Mouse (Mus musculus) heart, embryonic 14.5 days (tissue): Measurements from ENCODE around the gene Mx1. TPM values are rescaled to one million over a fixed set of nuclear protein-coding genes. Genes with fewer than 3 reads are reported as not detected.

ENCODE experiments used
- ATAC-seq: fragments of 200-750 bp; cut with Nextera tagmentation; 2 replicates; pipeline ENCODE4 v1.8.0; 2017; ENCODE audit warnings: low read depth, moderate TSS enrichment; ENCODE audit not compliant: insufficient number of reproducible peaks, insufficient read depth, low FRiP score
- H3K27ac ChIP-seq, 2 experiments: fragments of 200-500 bp in 1 of 2; fragments of 300-500 bp in 1 of 2; sonication (generic) in 1 of 2; replicated peaks in 1 of 2; 2 replicates each; pipeline ENCODE4 v1.5.1; 2012 to 2014; ENCODE audit warnings: low read depth in 2 of 2, low read length in 2 of 2, control low read depth in 1 of 2, mild to moderate bottlenecking in 1 of 2, mixed read lengths in 1 of 2; ENCODE audit not compliant: control insufficient read depth in 1 of 2, insufficient read depth in 1 of 2
- H3K27me3 ChIP-seq: fragments of 300-500 bp; sonication (generic); 2 replicates; pipeline ENCODE4 v1.6.1; 2014; ENCODE audit warnings: mild to moderate bottlenecking, low read length, control low read depth; ENCODE audit not compliant: control insufficient read depth, insufficient read depth
- H3K36me3 ChIP-seq: fragments of 300-500 bp; sonication (generic); 2 replicates; pipeline ENCODE4 v1.6.1; 2014; ENCODE audit warnings: mild to moderate bottlenecking, control low read depth, low read length, mixed read lengths; ENCODE audit not compliant: control insufficient read depth, insufficient read depth
- H3K4me1 ChIP-seq, 2 experiments: fragments of 200-500 bp in 1 of 2; fragments of 300-500 bp in 1 of 2; sonication (generic) in 1 of 2; 2 replicates each; pipeline ENCODE4 v1.6.1; 2012 to 2014; ENCODE audit warnings: low read length in 2 of 2, control low read depth in 1 of 2, mixed read lengths in 1 of 2; ENCODE audit not compliant: control insufficient read depth in 2 of 2, insufficient read depth in 2 of 2
- H3K4me2 ChIP-seq: fragments of 300-500 bp; sonication (generic); 2 replicates; pipeline ENCODE4 v1.6.1; 2014; ENCODE audit warnings: mild to moderate bottlenecking, low read length
- H3K4me3 ChIP-seq, 2 experiments: fragments of 200-500 bp in 1 of 2; fragments of 300-500 bp in 1 of 2; sonication (generic) in 1 of 2; 2 replicates each; pipeline ENCODE4 v1.5.1; 2012 to 2014; ENCODE audit warnings: low read length in 2 of 2, mild to moderate bottlenecking in 2 of 2, control low read depth in 1 of 2, low read depth in 1 of 2, moderate library complexity in 1 of 2; ENCODE audit not compliant: control insufficient read depth in 1 of 2, insufficient read depth in 1 of 2
- H3K9ac ChIP-seq: fragments of 300-500 bp; sonication (generic); 2 replicates; pipeline ENCODE4 v1.6.1; 2014; ENCODE audit warnings: mild to moderate bottlenecking, low read length
- H3K9me3 ChIP-seq: fragments of 300-500 bp; sonication (generic); 2 replicates; pipeline ENCODE4 v1.6.1; 2016; ENCODE audit warnings: low read length, control low read depth; ENCODE audit not compliant: control insufficient read depth
- WGBS: fragments of 180-500 bp; shearing (Covaris S2); extraction: QIAGEN DNeasy Blood & Tissue Kit; methylation state at CpG from one replicate; pipeline ENCODE4 v1.1.7; 2014; 5-methylcytosine and 5-hydroxymethylcytosine counted together
- polyA plus RNA-seq: library from polyadenylated mRNA; unstranded; fragments of >200 nt; fragmentation: Nextera tagmentation; extraction: Ambion mirVana; gene quantifications from 2 replicates; pipeline ENCODE4 v1.2.1, GENCODE M21; 2014

Mx1 gene
- polyA plus RNA-seq, 1 experiment from 2014 or later = 0.68 TPM

DNA sequence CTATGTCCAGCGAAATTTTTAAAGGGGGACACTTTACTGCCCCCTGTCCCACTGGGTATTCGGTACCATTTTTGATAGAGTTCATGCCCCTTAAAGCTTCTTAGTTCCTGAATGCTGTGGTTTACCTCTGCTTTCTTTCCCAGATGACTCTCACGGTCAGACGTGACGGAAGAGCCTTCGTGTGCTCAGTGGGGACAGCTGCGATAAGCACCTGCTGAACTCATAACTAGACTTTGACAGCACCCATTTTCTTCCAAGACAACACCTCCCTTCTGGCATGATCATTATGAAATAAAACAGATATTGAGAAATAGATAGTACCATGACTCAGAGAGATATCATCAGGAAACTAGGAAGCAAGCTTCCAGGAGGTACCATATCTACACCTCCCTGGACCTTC lies 36.7 kb upstream of the Mx1 start:
- Histone ChIP-seq H3K4me2 (no peak overlapping the region), H3K27ac (no peak overlapping the region), H3K4me1 (no peaks in the 10 kb centered on the region), H3K9me3 (no peaks in the 10 kb centered on the region), H3K27me3 (no peaks in the 10 kb centered on the region; the same call in 1 of the 2 replicates), H3K9ac (no peak overlapping the region), H3K4me3 (no peak overlapping the region), H3K36me3 (no peaks in the 10 kb centered on the region)
- no peak for ATAC-seq
- 93% methylated on average over 7 of the region's 7 CpGs for WGBS

DNA sequence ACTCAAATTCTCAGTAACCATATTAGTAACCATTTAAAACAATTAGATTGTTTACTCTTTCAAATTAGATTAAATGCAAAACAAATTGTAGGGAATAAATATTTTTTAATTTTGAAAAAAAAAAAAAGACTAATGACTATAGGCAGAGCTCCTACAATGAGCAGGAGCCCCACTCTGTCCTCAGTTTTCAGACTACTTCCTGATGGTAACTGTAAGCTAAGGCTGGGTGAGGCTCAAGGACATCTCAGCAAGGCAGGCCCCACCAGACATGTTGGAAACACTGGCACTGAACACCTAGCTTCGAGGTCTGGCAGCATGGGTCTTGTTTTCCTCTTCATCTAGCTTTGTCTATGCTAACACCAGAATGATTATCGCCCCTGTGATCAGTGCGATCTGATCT lies 35.4 kb upstream of the Mx1 start:
- Histone ChIP-seq H3K9me3 (no peaks in the 10 kb centered on the region), H3K4me2 (no peak overlapping the region), H3K4me3 (no peak overlapping the region), H3K9ac (no peak overlapping the region), H3K36me3 (no peaks in the 10 kb centered on the region), H3K4me1 (no peaks in the 10 kb centered on the region), H3K27ac (no peak overlapping the region), H3K27me3 (no peaks in the 10 kb centered on the region; the same call in 1 of the 2 replicates)
- WGBS = 79% methylated on average over 3 of the region's 3 CpGs
- ATAC-seq = no peak

DNA sequence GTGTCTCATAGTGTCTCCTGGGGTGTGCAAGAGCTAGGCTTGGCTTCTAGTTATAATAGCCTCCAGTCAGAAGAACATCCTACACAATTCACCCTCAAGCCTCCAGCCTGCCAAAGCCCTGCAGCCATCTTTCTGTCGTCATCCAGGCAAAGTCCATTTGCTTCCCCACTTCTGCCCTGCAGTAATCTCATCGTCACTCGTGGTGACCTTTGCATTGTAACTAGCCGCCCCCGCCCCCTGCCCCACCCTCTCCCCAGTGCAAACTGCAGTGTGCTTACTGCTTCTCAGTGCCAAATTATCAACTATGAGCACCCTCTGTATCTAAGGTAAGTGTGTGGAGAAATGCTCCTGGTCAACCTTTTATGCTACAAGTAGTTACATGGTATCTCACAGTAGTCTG lies 35.0 kb upstream of the Mx1 start:
- Histone ChIP-seq H3K4me2 (no peak overlapping the region), H3K27ac (no peak overlapping the region), H3K9me3 (no peaks in the 10 kb centered on the region), H3K27me3 (no peaks in the 10 kb centered on the region; the same call in 1 of the 2 replicates), H3K4me3 (no peak overlapping the region), H3K36me3 (no peaks in the 10 kb centered on the region), H3K9ac (no peak overlapping the region), H3K4me1 (no peaks in the 10 kb centered on the region)
- no peak for ATAC-seq
- WGBS = 40% methylated on average over 5 of the region's 5 CpGs

- Histone ChIP-seq H3K27ac (no peak overlapping the region), H3K9ac (no peak overlapping the region), H3K4me2 (no peak overlapping the region), H3K36me3 (no peaks in the 10 kb centered on the region), H3K9me3 (no peaks in the 10 kb centered on the region), H3K27me3 (no peaks in the 10 kb centered on the region; the same call in 1 of the 2 replicates), H3K4me1 (no peaks in the 10 kb centered on the region; a peak in 1 of 4 replicates), H3K4me3 (no peak overlapping the region)
- ATAC-seq = no peak
- WGBS = 59% methylated on average over 3 of the region's 3 CpGs
Measured at GRCm38 (mm10) chr16:97496026-97496425, 33.3 kb upstream of the Mx1 start.

GRCm38 (mm10) chr16:97492369-97492768 lies 29.7 kb upstream of the Mx1 start:
- H3K27me3 ChIP-seq = no peaks in the 10 kb centered on the region
- 62% methylated on average over 1 of the region's 1 CpGs for WGBS
- no peak overlapping the region for H3K27ac ChIP-seq
- no peaks in the 10 kb centered on the region for H3K9me3 ChIP-seq
- H3K4me3 ChIP-seq = no peak overlapping the region
- no peaks in the 10 kb centered on the region; a peak in 1 of 4 replicates for H3K4me1 ChIP-seq
- ATAC-seq = no peak
- H3K36me3 ChIP-seq = no peaks in the 10 kb centered on the region
- no peak overlapping the region for H3K4me2 ChIP-seq
- no peak overlapping the region for H3K9ac ChIP-seq

DNA sequence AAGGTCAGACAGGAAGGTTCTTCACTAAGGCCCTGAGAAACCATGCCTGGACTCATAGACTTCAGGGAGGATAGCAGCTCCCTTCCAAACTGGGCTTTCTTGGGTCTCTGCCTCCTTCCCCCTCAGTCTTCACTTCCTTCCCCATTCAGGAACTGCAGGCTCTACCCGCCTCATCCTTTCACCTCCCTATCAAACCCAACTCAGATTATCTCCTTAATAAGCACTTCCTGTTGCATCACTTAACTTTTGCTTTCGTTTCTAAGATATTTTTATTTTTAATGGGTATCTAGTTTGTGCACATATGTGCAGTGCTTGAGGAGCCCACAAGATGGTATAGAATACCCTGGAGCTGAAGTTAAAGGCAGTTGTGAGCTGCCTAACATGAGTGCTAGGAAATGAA lies 15.9 kb upstream of the Mx1 start:
- Histone ChIP-seq H3K27me3 (no peaks in the 10 kb centered on the region), H3K4me3 (no peak overlapping the region), H3K4me2 (no peak overlapping the region), H3K9ac (no peak overlapping the region), H3K4me1 (peaks cover 3 to 6% of the 10 kb centered on the region in 2 experiments), H3K27ac (no peak overlapping the region), H3K36me3 (no peaks in the 10 kb centered on the region), H3K9me3 (no peaks in the 10 kb centered on the region)
- 64% methylated on average over 2 of the region's 2 CpGs for WGBS
- ATAC-seq = no peak

- ATAC-seq = no peak
- no peaks in the 10 kb centered on the region for H3K27me3 ChIP-seq
- no peak overlapping the region for H3K27ac ChIP-seq
- H3K9ac ChIP-seq = no peak overlapping the region
- H3K4me2 ChIP-seq = no peak overlapping the region
- H3K4me3 ChIP-seq = no peak overlapping the region
- no peaks in the 10 kb centered on the region for H3K9me3 ChIP-seq
- WGBS = 85% methylated on average over 1 of the region's 1 CpGs
- H3K36me3 ChIP-seq = no peaks in the 10 kb centered on the region
- peaks cover 3 to 6% of the 10 kb centered on the region in 2 experiments for H3K4me1 ChIP-seq
Measured at GRCm38 (mm10) chr16:97476524-97476923, 13.8 kb upstream of the Mx1 start.

GRCm38 (mm10) chr16:97475581-97475980 lies 12.9 kb upstream of the Mx1 start:
- no peaks in the 10 kb centered on the region for H3K9me3 ChIP-seq
- peaks cover 8 to 11% of the 10 kb centered on the region in 2 experiments for H3K4me1 ChIP-seq
- peak; percentile 45; the same call in 1 of the 2 replicates for ATAC-seq
- H3K27me3 ChIP-seq = no peaks in the 10 kb centered on the region
- no peak overlapping the region for H3K4me2 ChIP-seq
- 36% methylated on average over 3 of the region's 3 CpGs for WGBS
- H3K27ac ChIP-seq = peak overlapping the region; percentile 7 to 17; a peak in 1 of 4 replicates
- H3K9ac ChIP-seq = no peak overlapping the region
- H3K4me3 ChIP-seq = no peak overlapping the region
- H3K36me3 ChIP-seq = no peaks in the 10 kb centered on the region
